Mouse (Mus musculus) heart, embryonic 11.5 days (tissue): ENCODE data around the gene Map3k14. TPM values are rescaled to one million over a fixed set of nuclear protein-coding genes. Genes with fewer than 3 reads are reported as not detected.

Source experiments
- ATAC-seq: fragments of 200-750 bp; cut with Nextera tagmentation; replicated peaks from 2 replicates; pipeline ENCODE4 v1.8.0; 2017; ENCODE audit warnings: moderate library complexity; ENCODE audit not compliant: insufficient number of reproducible peaks, low FRiP score, low TSS enrichment
- H3K27ac ChIP-seq: fragments of 300-500 bp; sonication (generic); 2 replicates; pipeline ENCODE4 v1.5.1; 2014; ENCODE audit warnings: mild to moderate bottlenecking, low read depth, low read length
- H3K27me3 ChIP-seq: fragments of 300-500 bp; sonication (generic); 2 replicates; pipeline ENCODE4 v1.6.1; 2014; ENCODE audit warnings: mild to moderate bottlenecking, low read length, mixed read lengths; ENCODE audit not compliant: control insufficient read depth, insufficient read depth
- H3K36me3 ChIP-seq: fragments of 300-500 bp; sonication (generic); 2 replicates; pipeline ENCODE4 v1.6.1; 2014; ENCODE audit warnings: mild to moderate bottlenecking, low read length, moderate library complexity, mixed read lengths; ENCODE audit not compliant: control insufficient read depth, insufficient read depth
- H3K4me1 ChIP-seq: fragments of 300-500 bp; sonication (generic); 2 replicates; pipeline ENCODE4 v1.6.1; 2014; ENCODE audit warnings: low read length; ENCODE audit not compliant: control insufficient read depth, insufficient read depth
- H3K4me2 ChIP-seq: fragments of 300-500 bp; sonication (generic); 2 replicates; pipeline ENCODE4 v1.6.1; 2014; ENCODE audit warnings: mild to moderate bottlenecking, moderate library complexity
- H3K4me3 ChIP-seq: fragments of 300-500 bp; sonication (generic); 2 replicates; pipeline ENCODE4 v1.5.1; 2014; ENCODE audit warnings: low read depth, low read length
- H3K9ac ChIP-seq: fragments of 300-500 bp; sonication (generic); 2 replicates; pipeline ENCODE4 v1.6.1; 2014; ENCODE audit warnings: mild to moderate bottlenecking, low read depth, low read length, moderate library complexity
- H3K9me3 ChIP-seq: fragments of 300-500 bp; sonication (generic); replicated peaks from 2 replicates; pipeline ENCODE4 v1.6.1; 2016; ENCODE audit warnings: low read length; ENCODE audit not compliant: control insufficient read depth
- WGBS: fragments of 180-500 bp; shearing (Covaris S2); extraction: QIAGEN DNeasy Blood & Tissue Kit; methylation state at CpG from one replicate; pipeline ENCODE4 v1.1.7; 2014; ENCODE audit not compliant: insufficient replicate concordance; 5-methylcytosine and 5-hydroxymethylcytosine counted together
- polyA plus RNA-seq: library from polyadenylated mRNA; unstranded; fragments of >200 nt; fragmentation: Nextera tagmentation; extraction: Ambion mirVana; gene quantifications from 2 replicates; pipeline ENCODE4 v1.2.1, GENCODE M21; 2014

Map3k14 gene
- polyA plus RNA-seq, 1 experiment from 2014 or later = 1.4 TPM

GRCm38 (mm10) chr11:103260515-103261192 is 6.6 kb downstream of the Map3k14 start:
- H3K4me2 ChIP-seq = no peak overlapping the region
- H3K4me3 ChIP-seq = no peak overlapping the region
- H3K9ac ChIP-seq = no peak overlapping the region
- no peaks in the 10 kb centered on the region for H3K36me3 ChIP-seq
- H3K27ac ChIP-seq = no peak overlapping the region
- H3K4me1 ChIP-seq = peaks cover 13% of the 10 kb centered on the region
- H3K27me3 ChIP-seq = 0 out of 2 replicates have a peak, but pooled peaks cover 3% of the 10 kb centered on the region
- no peaks in the 10 kb centered on the region for H3K9me3 ChIP-seq
- ATAC-seq = no peak
- 66% methylated on average over 12 of the region's 12 CpGs for WGBS

- Histone ChIP-seq H3K4me1 (peaks cover 13% of the 10 kb centered on the region), H3K27me3 (0 out of 2 replicates have a peak, but pooled peaks cover 3% of the 10 kb centered on the region), H3K9ac (no peak overlapping the region), H3K4me2 (no peak overlapping the region), H3K27ac (no peak overlapping the region), H3K36me3 (no peaks in the 10 kb centered on the region), H3K9me3 (no peaks in the 10 kb centered on the region), H3K4me3 (no peak overlapping the region)
- 85% methylated on average over 5 of the region's 5 CpGs for WGBS
- no peak for ATAC-seq
These were observed 7.2 kb downstream of the Map3k14 start for GRCm38 (mm10) chr11:103260034-103260433.

- H3K9me3 ChIP-seq = no peaks in the 10 kb centered on the region
- no peak for ATAC-seq
- H3K27me3 ChIP-seq = 0 out of 2 replicates have a peak, but pooled peaks cover 3% of the 10 kb centered on the region
- H3K9ac ChIP-seq = no peak overlapping the region
- no peak overlapping the region for H3K27ac ChIP-seq
- H3K4me1 ChIP-seq = peaks cover 7% of the 10 kb centered on the region; the same call in 1 of the 2 replicates
- WGBS = 79% methylated on average over 4 of the region's 4 CpGs
- no peak overlapping the region for H3K4me2 ChIP-seq
- no peaks in the 10 kb centered on the region for H3K36me3 ChIP-seq
- no peak overlapping the region for H3K4me3 ChIP-seq
These were observed 9.3 kb downstream of the Map3k14 start for GRCm38 (mm10) chr11:103257938-103258481.

- no peak overlapping the region for H3K4me2 ChIP-seq
- no peak overlapping the region for H3K4me3 ChIP-seq
- no peaks in the 10 kb centered on the region for H3K9me3 ChIP-seq
- H3K4me1 ChIP-seq = no peaks in the 10 kb centered on the region
- H3K27me3 ChIP-seq = no peaks in the 10 kb centered on the region
- 78% methylated on average over 5 of the region's 5 CpGs for WGBS
- no peaks in the 10 kb centered on the region for H3K36me3 ChIP-seq
- ATAC-seq = no peak
- no peak overlapping the region for H3K27ac ChIP-seq
- no peak overlapping the region for H3K9ac ChIP-seq
These were observed 13.7 kb downstream of the Map3k14 start for GRCm38 (mm10) chr11:103253605-103254004.

GRCm38 (mm10) chr11:103252380-103252779 is 14.9 kb downstream of the Map3k14 start:
- H3K4me2 ChIP-seq = no peak overlapping the region
- H3K27ac ChIP-seq = no peak overlapping the region
- no peak overlapping the region for H3K4me3 ChIP-seq
- H3K9ac ChIP-seq = no peak overlapping the region
- no peak for ATAC-seq
- H3K36me3 ChIP-seq = no peaks in the 10 kb centered on the region
- WGBS = 81% methylated on average over 5 of the region's 5 CpGs
- H3K9me3 ChIP-seq = no peaks in the 10 kb centered on the region
- peaks cover 7% of the 10 kb centered on the region for H3K4me1 ChIP-seq
- no peaks in the 10 kb centered on the region for H3K27me3 ChIP-seq

- Histone ChIP-seq H3K9me3 (no peaks in the 10 kb centered on the region), H3K4me3 (no peak overlapping the region), H3K27me3 (no peaks in the 10 kb centered on the region), H3K36me3 (no peaks in the 10 kb centered on the region), H3K27ac (no peak overlapping the region), H3K4me1 (peaks cover 21% of the 10 kb centered on the region), H3K4me2 (no peak overlapping the region), H3K9ac (no peak overlapping the region)
- no peak for ATAC-seq
- WGBS = 91% methylated on average over 3 of the region's 3 CpGs
These were observed 16.9 kb downstream of the Map3k14 start for GRCm38 (mm10) chr11:103250324-103250723.

GRCm38 (mm10) chr11:103249509-103249908 is 17.8 kb downstream of the Map3k14 start:
- Histone ChIP-seq H3K4me1 (peaks cover 21% of the 10 kb centered on the region), H3K27ac (no peak overlapping the region)
- no peak for ATAC-seq

DNA sequence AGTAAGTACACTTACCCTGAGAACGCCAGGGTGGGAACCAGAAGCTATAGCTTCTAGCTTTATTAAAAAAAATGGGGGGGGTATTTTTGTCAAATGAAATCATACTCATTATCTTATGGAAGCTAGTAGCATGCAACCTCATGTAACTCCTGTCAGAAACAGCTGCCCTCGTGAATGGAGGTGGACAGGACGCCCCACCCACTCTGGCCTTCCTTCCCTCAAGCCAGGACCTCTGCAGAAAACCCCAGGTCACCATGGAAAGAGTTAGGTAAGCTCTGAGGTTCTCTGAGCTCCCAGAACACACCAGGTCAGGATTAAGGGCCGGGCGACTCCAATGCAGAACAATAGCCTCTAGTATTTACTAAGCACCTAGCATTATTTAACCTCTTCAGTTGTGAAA is 18.4 kb downstream of the Map3k14 start:
- Histone ChIP-seq H3K36me3 (no peaks in the 10 kb centered on the region), H3K9me3 (no peaks in the 10 kb centered on the region), H3K4me1 (peaks cover 21% of the 10 kb centered on the region), H3K4me3 (no peak overlapping the region), H3K9ac (no peak overlapping the region), H3K4me2 (no peak overlapping the region), H3K27ac (no peak overlapping the region), H3K27me3 (no peaks in the 10 kb centered on the region)
- 69% methylated on average over 5 of the region's 5 CpGs for WGBS
- ATAC-seq = no peak

More at GRCm38 (mm10) chr11:103249509-103249908, 17.8 kb downstream of the Map3k14 start:
- Histone ChIP-seq H3K9ac (no peak overlapping the region), H3K36me3 (no peaks in the 10 kb centered on the region), H3K4me3 (no peak overlapping the region), H3K27me3 (no peaks in the 10 kb centered on the region), H3K4me2 (no peak overlapping the region), H3K9me3 (no peaks in the 10 kb centered on the region)
- WGBS = 61% methylated on average over 6 of the region's 6 CpGs
